Mouse (Mus musculus): ENCODE results near the gene Cbx2.

- TF ChIP-seq CTCF (IDR thresholded peaks at IDR 0.05; ENCODE audit: low read depth, low read length) (no peak), GATA1 (IDR thresholded peaks at IDR 0.05; ENCODE audit: borderline replicate concordance, low read length) (no peak)
These were observed 18.0 kb downstream of the Cbx2 start, which contains the start of gene Cbx8 for GRCm38 (mm10) chr11:119040600-119041324.

All from G1E (cell line).